Mouse (Mus musculus) heart, postnatal 0 days (tissue): ENCODE measurements around the gene Parp16. TPM values are rescaled to one million over a fixed set of nuclear protein-coding genes. Genes with fewer than 3 reads are reported as not detected.
A peak's percentile ranks its signal among the peaks of the same experiment; 100 is the strongest.

ENCODE experiments used
- ATAC-seq: fragments of 200-750 bp; cut with Nextera tagmentation; 2 replicates; pipeline ENCODE4 v1.8.0; 2017; ENCODE audit warnings: low read depth, moderate number of reproducible peaks, moderate library complexity; ENCODE audit not compliant: insufficient read depth
- DNase-seq: peaks from one replicate; pipeline ENCODE4 v3.0.0-alpha.2; 2016; ENCODE audit warnings: low spot score
- H3K27ac ChIP-seq: fragments of 300-500 bp; sonication (generic); 2 replicates; pipeline ENCODE4 v1.5.1; 2014; ENCODE audit warnings: low read depth, mild to moderate bottlenecking
- H3K27me3 ChIP-seq: fragments of 300-500 bp; sonication (generic); 2 replicates; pipeline ENCODE4 v1.6.1; 2014; ENCODE audit warnings: low read length, mixed read lengths; ENCODE audit not compliant: control insufficient read depth, insufficient read depth
- H3K36me3 ChIP-seq: fragments of 300-500 bp; sonication (generic); replicated peaks from 2 replicates; pipeline ENCODE4 v1.6.1; 2014; ENCODE audit warnings: low read length, mixed read lengths; ENCODE audit not compliant: control insufficient read depth, insufficient read depth
- H3K4me1 ChIP-seq: fragments of 300-500 bp; sonication (generic); 2 replicates; pipeline ENCODE4 v1.6.1; 2014; ENCODE audit warnings: antibody characterized with exemption; ENCODE audit not compliant: control insufficient read depth, insufficient read depth
- H3K4me2 ChIP-seq: fragments of 300-500 bp; sonication (generic); 2 replicates; pipeline ENCODE4 v1.6.1; 2014; ENCODE audit warnings: low read depth, mild to moderate bottlenecking, low read length, moderate library complexity
- H3K4me3 ChIP-seq: fragments of 300-500 bp; sonication (generic); 2 replicates; pipeline ENCODE4 v1.5.1; 2014; ENCODE audit warnings: low read depth, low read length
- H3K9ac ChIP-seq: fragments of 300-500 bp; sonication (generic); replicated peaks from 2 replicates; pipeline ENCODE4 v1.6.1; 2014; ENCODE audit warnings: low read depth, low read length, mixed read lengths
- H3K9me3 ChIP-seq: fragments of 300-500 bp; sonication (generic); replicated peaks from 2 replicates; pipeline ENCODE4 v1.6.1; 2016; ENCODE audit warnings: low read length; ENCODE audit not compliant: control insufficient read depth
- CTCF ChIP-seq: IDR thresholded peaks from 2 replicates; pipeline ENCODE4 v1.5.1; 2016; ENCODE audit warnings: antibody characterized with exemption, control low read depth, low read depth
- EP300 ChIP-seq: IDR thresholded peaks from 2 replicates; pipeline ENCODE4 v1.6.1; 2016; ENCODE audit warnings: antibody characterized with exemption, low read depth
- WGBS: fragments of 180-500 bp; shearing (Covaris S2); extraction: QIAGEN DNeasy Blood & Tissue Kit; methylation state at CpG from one replicate; pipeline ENCODE4 v1.1.7; 2014; 5-methylcytosine and 5-hydroxymethylcytosine counted together
- polyA plus RNA-seq: library from polyadenylated mRNA; unstranded; fragments of >200 nt; fragmentation: Nextera tagmentation; extraction: Ambion mirVana; gene quantifications from 2 replicates; pipeline ENCODE4 v1.2.1, GENCODE M21; 2015
- total RNA-seq: library from RNA; depleted of rRNA; stranded (reverse); fragments of >200 nt; gene quantifications from 2 replicates; pipeline ENCODE4 v1.2.3, GENCODE M21; 2014; ENCODE audit warnings: low replicate concordance

Gene Parp16
- total and polyA plus RNA-seq, 2 experiments from 2014 or later, result 1.8 to 5.7 TPM

- no peaks in the 10 kb centered on the region for H3K9me3 ChIP-seq
- no peak overlapping the region for H3K27ac ChIP-seq
- TF ChIP-seq CTCF (no peak), EP300 (no peak)
- H3K36me3 ChIP-seq, result no peaks in the 10 kb centered on the region
- DNase-seq (no peak), ATAC-seq (no peak)
- H3K4me3 ChIP-seq, result no peak overlapping the region
- 82% methylated on average over 6 of the region's 6 CpGs for WGBS
- no peak overlapping the region for H3K4me2 ChIP-seq
- no peak overlapping the region for H3K9ac ChIP-seq
- H3K27me3 ChIP-seq, result no peaks in the 10 kb centered on the region
- H3K4me1 ChIP-seq, result peaks cover 14% of the 10 kb centered on the region
Measured at GRCm38 (mm10) chr9:65197826-65198225, 2.7 kb downstream of the Parp16 start.

- no peaks in the 10 kb centered on the region for H3K27me3 ChIP-seq
- H3K4me2 ChIP-seq, result no peak overlapping the region
- H3K27ac ChIP-seq, result peak overlapping the region; percentile 33; the same call in 1 of the 2 replicates
- peaks cover 13% of the 10 kb centered on the region for H3K4me1 ChIP-seq
- no peak overlapping the region for H3K4me3 ChIP-seq
- no peaks in the 10 kb centered on the region for H3K9me3 ChIP-seq
- DNase-seq (no peak), ATAC-seq (no peak)
- TF ChIP-seq CTCF (no peak), EP300 (no peak)
- H3K36me3 ChIP-seq, result no peaks in the 10 kb centered on the region
- H3K9ac ChIP-seq, result no peak overlapping the region; the same call in 1 of the 2 replicates
- 35% methylated on average over 7 of the region's 7 CpGs for WGBS
Measured at GRCm38 (mm10) chr9:65199723-65200122, 4.6 kb downstream of the Parp16 start.

- 55% methylated on average over 1 of the region's 1 CpGs for WGBS
- no peak overlapping the region for H3K4me3 ChIP-seq
- DNase-seq, result peak; percentile 29
- H3K36me3 ChIP-seq, result no peaks in the 10 kb centered on the region
- H3K4me2 ChIP-seq, result no peak overlapping the region
- H3K9me3 ChIP-seq, result no peaks in the 10 kb centered on the region
- no peaks in the 10 kb centered on the region for H3K27me3 ChIP-seq
- H3K9ac ChIP-seq, result no peak overlapping the region
- TF ChIP-seq CTCF (no peak), EP300 (no peak)
- peak overlapping the region; percentile 33 for H3K27ac ChIP-seq
- no peak for ATAC-seq
- peaks cover 4% of the 10 kb centered on the region; the same call in 1 of the 2 replicates for H3K4me1 ChIP-seq
Measured at GRCm38 (mm10) chr9:65200606-65201005, 5.5 kb downstream of the Parp16 start.

- Histone ChIP-seq H3K36me3 (no peaks in the 10 kb centered on the region), H3K4me3 (no peak overlapping the region), H3K9ac (no peak overlapping the region), H3K27ac (peak overlapping the region; percentile 33), H3K4me1 (0 out of 2 replicates have a peak, but pooled peaks cover under 1% of the 10 kb centered on the region), H3K9me3 (no peaks in the 10 kb centered on the region), H3K4me2 (no peak overlapping the region), H3K27me3 (no peaks in the 10 kb centered on the region)
- DNase-seq (no peak), ATAC-seq (no peak)
- no peak for TF ChIP-seq CTCF
- TF ChIP-seq EP300, result no peak
- 41% methylated on average over 3 of the region's 3 CpGs for WGBS
Measured at GRCm38 (mm10) chr9:65201021-65201380, 5.8 kb downstream of the Parp16 start.

GRCm38 (mm10) chr9:65201381-65202164 is 6.4 kb downstream of the Parp16 start:
- TF ChIP-seq EP300 (peak; percentile 51; the same call in 1 of the 2 replicates), CTCF (no peak)
- H3K36me3 ChIP-seq, result no peaks in the 10 kb centered on the region
- H3K4me3 ChIP-seq, result peak overlapping the region; percentile 33
- H3K4me1 ChIP-seq, result no peaks in the 10 kb centered on the region
- H3K27me3 ChIP-seq, result no peaks in the 10 kb centered on the region
- peak overlapping the region; percentile 55 for H3K4me2 ChIP-seq
- H3K9me3 ChIP-seq, result no peaks in the 10 kb centered on the region
- WGBS, result under 1% methylated on average over 18 of the region's 18 CpGs
- H3K27ac ChIP-seq, result peak overlapping the region; percentile 33
- DNase-seq (peak; percentile 90), ATAC-seq (peak; percentile 86)
- H3K9ac ChIP-seq, result peak overlapping the region; percentile 45
